Mouse (Mus musculus) bone marrow macrophage, adult 2 months (primary cell): ENCODE results near the gene Fmo2.

Experiments
- CTCF ChIP-seq: IDR thresholded peaks from 2 replicates; pipeline ENCODE4 v1.5.1; 2012; ENCODE audit warnings: low read depth, mild to moderate bottlenecking, low read length, moderate library complexity
- POLR2A ChIP-seq: IDR thresholded peaks from 2 replicates; pipeline ENCODE4 v1.6.1; 2012; ENCODE audit warnings: mild to moderate bottlenecking, low read depth, low read length, borderline replicate concordance

DNA sequence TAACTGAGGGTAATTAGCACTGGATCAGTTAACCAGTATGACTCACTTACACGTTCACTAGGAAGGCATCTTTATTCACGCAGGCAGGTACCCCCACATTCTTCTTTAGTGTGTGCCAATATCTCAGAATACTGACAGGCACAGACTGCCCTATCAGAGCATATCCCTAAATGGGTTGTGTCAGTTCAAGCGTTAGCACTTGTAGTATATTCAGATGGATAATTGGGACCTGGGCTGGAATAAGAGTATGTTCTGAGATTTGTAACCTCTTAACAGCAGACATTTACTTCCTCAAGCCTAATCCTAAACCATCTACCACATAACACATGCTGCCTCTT is 33.1 kb downstream of the Fmo2 start:
- no peak for TF ChIP-seq CTCF
- TF ChIP-seq POLR2A: no peak
